Mouse (Mus musculus): ENCODE results near the gene Slc45a2. TPM values are rescaled to one million over a fixed set of nuclear protein-coding genes. Genes with fewer than 3 reads are reported as not detected.

The Slc45a2 gene
- polyA plus RNA-seq, 1 experiment = not detected

DNA sequence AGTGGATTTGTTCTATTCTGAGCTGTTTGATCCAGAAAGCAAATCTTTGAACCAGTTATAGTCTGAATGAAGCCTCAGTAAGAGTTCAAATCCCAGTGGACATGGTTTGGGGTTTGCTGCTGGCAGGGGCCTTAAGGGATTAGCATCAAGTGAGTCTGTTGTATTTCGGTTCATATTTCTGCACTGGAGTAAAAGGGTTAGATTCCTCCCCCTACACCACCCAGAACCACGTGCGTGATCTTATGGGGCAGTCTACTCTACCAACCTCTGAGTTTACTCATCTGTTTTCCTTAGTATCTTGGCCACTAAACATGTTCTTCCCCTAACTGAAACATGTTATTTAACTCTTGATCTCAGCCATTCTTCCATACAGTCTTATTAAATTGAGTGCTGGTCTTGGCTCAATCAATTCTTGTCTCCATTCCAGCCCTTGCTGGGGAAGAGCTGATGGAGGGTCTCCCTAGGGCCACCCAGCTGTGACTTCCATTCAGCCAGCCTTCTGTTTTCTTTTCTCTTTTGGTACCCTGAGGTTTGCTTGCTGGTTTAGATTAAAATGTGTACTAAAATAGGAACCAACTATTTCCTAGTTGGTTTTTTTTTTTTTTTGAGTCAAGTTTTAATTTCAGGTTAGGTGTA, 75.3 kb downstream of the Slc45a2 start:
- no peak overlapping the region for H3K4me3 ChIP-seq (ENCODE audit: insufficient read depth, low read depth, low read length)
- H3K4me1 ChIP-seq (ENCODE audit: control insufficient read depth, insufficient read depth, low read length) = no peaks in the 10 kb centered on the region
- 70% methylated on average over 3 of the region's 3 CpGs for WGBS
- H3K27ac ChIP-seq (ENCODE audit: insufficient read depth, low read depth, low read length) = no peak overlapping the region
- no peak for TF ChIP-seq CTCF (IDR thresholded peaks at IDR 0.05; ENCODE audit: insufficient read depth, low read depth, low read length)
- no peak for TF ChIP-seq POLR2A (IDR thresholded peaks at IDR 0.05; ENCODE audit: insufficient read depth, low read depth, low read length)

Other genes starting within 250 kb of the Slc45a2 start
- not detected in 2 replicates for gene C1qtnf3, start 48.4 kb upstream of the Slc45a2 start, polyA plus RNA-seq (2012; ENCODE audit: insufficient read depth, insufficient read length, low replicate concordance, missing spikeins)
- gene Amacr, start 19.0 kb upstream of the Slc45a2 start, polyA plus RNA-seq (2012; ENCODE audit: insufficient read depth, insufficient read length, low replicate concordance, missing spikeins) = not detected in 2 replicates
- gene Rxfp3, start 37.3 kb downstream of the Slc45a2 start, polyA plus RNA-seq (2012; ENCODE audit: insufficient read depth, insufficient read length, low replicate concordance, missing spikeins) = not detected in 2 replicates
- not detected in 2 replicates for gene Adamts12, start 64.1 kb downstream of the Slc45a2 start, polyA plus RNA-seq (2012; ENCODE audit: insufficient read depth, insufficient read length, low replicate concordance, missing spikeins)

Data from olfactory bulb, adult 2 months (tissue).